Mouse (Mus musculus) limb, embryonic 15.5 days (tissue): ENCODE measurements around the gene Mrpl2. TPM values are rescaled to one million over a fixed set of nuclear protein-coding genes. Genes with fewer than 3 reads are reported as not detected.

Experiments used
- ATAC-seq: fragments of 200-750 bp; cut with Nextera tagmentation; 2 replicates; pipeline ENCODE4 v1.8.0; 2017; ENCODE audit warnings: low read depth, moderate TSS enrichment; ENCODE audit not compliant: insufficient number of reproducible peaks, low FRiP score, low TSS enrichment
- H3K27ac ChIP-seq: fragments of 300-500 bp; sonication (generic); 2 replicates; pipeline ENCODE4 v1.5.1; 2015; ENCODE audit warnings: moderate library complexity, mild to moderate bottlenecking, inconsistent platforms
- H3K27me3 ChIP-seq: fragments of 300-500 bp; sonication (generic); 2 replicates; pipeline ENCODE4 v1.6.1; 2015; ENCODE audit warnings: inconsistent platforms
- H3K36me3 ChIP-seq: fragments of 300-500 bp; sonication (generic); 2 replicates; pipeline ENCODE4 v1.6.1; 2015; ENCODE audit warnings: inconsistent platforms
- H3K4me1 ChIP-seq: fragments of 300-500 bp; sonication (generic); 2 replicates; pipeline ENCODE4 v1.6.1; 2015; ENCODE audit warnings: inconsistent platforms
- H3K4me2 ChIP-seq: fragments of 300-500 bp; sonication (generic); 2 replicates; pipeline ENCODE4 v1.6.1; 2015; ENCODE audit warnings: mild to moderate bottlenecking, inconsistent platforms
- H3K4me3 ChIP-seq: fragments of 300-500 bp; sonication (generic); 2 replicates; pipeline ENCODE4 v1.5.1; 2015; ENCODE audit warnings: mild to moderate bottlenecking, inconsistent platforms
- H3K9ac ChIP-seq: fragments of 300-500 bp; sonication (generic); 2 replicates; pipeline ENCODE4 v1.6.1; 2015; ENCODE audit warnings: inconsistent platforms
- H3K9me3 ChIP-seq: fragments of 300-500 bp; sonication (generic); 2 replicates; pipeline ENCODE4 v1.6.1; 2016; ENCODE audit warnings: inconsistent platforms
- WGBS: fragments of 180-500 bp; shearing (Covaris S2); methylation state at CpG from one replicate; pipeline ENCODE4 v1.1.7; 2015; 5-methylcytosine and 5-hydroxymethylcytosine counted together
- polyA plus RNA-seq: library from polyadenylated mRNA; unstranded; fragments of >200 nt; fragmentation: Nextera tagmentation; extraction: Ambion mirVana; gene quantifications from 2 replicates; pipeline ENCODE4 v1.2.1, GENCODE M21; 2015

Mrpl2 gene
- 88.4 and 91.3 TPM in 2 replicates for polyA plus RNA-seq

- peak; percentile 67 for ATAC-seq
- Histone ChIP-seq H3K9me3 (no peaks in the 10 kb centered on the region), H3K27ac (peak within 1 kb of the TSS; percentile 91), H3K4me2 (peak within 1 kb of the TSS; percentile 89), H3K9ac (peak within 1 kb of the TSS; percentile 79), H3K4me3 (peak within 1 kb of the TSS; percentile 96), H3K36me3 (peaks cover 35% of the 10 kb centered on the region), H3K4me1 (peaks cover 33% of the 10 kb centered on the region), H3K27me3 (no peaks in the 10 kb centered on the region)
- under 1% methylated on average over 53 of the region's 53 CpGs for WGBS
Measured at GRCm38 (mm10) chr17:46645561-46646321, at the start of gene Mrpl2, which contains the start of gene Klc4. Gene Mrpl2, plus strand, starts transcription at chr17:46646229. Gene Klc4, minus strand, starts transcription at chr17:46646022.

DNA sequence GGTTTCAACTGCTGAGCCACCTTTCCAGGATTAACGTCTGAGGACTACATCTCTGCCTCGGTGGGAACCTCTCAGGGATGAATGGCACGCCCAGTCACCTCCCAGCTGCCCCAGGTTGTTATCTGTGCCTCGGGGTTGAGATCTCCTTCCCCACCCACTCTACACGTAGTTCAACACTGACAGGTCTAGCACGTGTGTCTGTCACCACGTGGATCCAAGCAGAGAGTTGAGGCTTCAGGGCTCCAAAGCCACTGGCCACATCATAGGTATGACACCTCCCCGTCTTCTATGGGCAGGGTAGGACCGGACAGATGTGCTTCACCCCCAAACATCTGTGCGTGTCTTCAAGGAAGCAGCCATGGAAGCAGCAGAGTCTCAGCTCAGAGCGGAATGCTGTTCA is 48.1 kb upstream of the Mrpl2 start:
- ATAC-seq = no peak
- Histone ChIP-seq H3K27ac (no peak overlapping the region), H3K4me1 (peaks cover 32% of the 10 kb centered on the region), H3K9ac (no peak overlapping the region), H3K9me3 (no peaks in the 10 kb centered on the region), H3K36me3 (peaks cover 15% of the 10 kb centered on the region; the same call in 1 of the 2 replicates), H3K4me3 (no peak overlapping the region), H3K27me3 (no peaks in the 10 kb centered on the region), H3K4me2 (no peak overlapping the region)
- 86% methylated on average over 11 of the region's 11 CpGs for WGBS

DNA sequence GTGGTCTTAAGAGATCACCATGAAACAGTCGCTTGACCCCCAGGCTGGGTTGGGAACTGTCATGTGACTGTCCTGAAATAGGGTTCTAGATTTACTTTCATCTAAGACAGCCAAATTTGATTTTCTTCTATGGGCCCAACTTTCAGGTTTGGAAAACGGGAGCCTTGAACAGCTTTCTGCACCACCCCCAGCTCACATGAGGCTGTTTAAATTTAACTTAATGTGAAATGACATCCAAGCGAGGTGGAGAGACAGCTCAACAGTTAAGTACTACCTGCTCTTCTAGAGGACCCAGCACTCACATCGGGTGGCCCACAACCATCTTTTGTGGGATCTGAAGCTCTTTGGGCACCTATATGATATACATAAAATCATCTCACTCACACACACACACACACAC is 47.1 kb upstream of the Mrpl2 start:
- H3K4me2 ChIP-seq = no peak overlapping the region
- no peak overlapping the region for H3K9ac ChIP-seq
- peaks cover 15% of the 10 kb centered on the region; the same call in 1 of the 2 replicates for H3K36me3 ChIP-seq
- no peaks in the 10 kb centered on the region for H3K27me3 ChIP-seq
- H3K27ac ChIP-seq = no peak overlapping the region
- no peaks in the 10 kb centered on the region for H3K9me3 ChIP-seq
- H3K4me1 ChIP-seq = peaks cover 25% of the 10 kb centered on the region
- H3K4me3 ChIP-seq = no peak overlapping the region
- WGBS = 73% methylated on average over 4 of the region's 4 CpGs
- no peak for ATAC-seq

DNA sequence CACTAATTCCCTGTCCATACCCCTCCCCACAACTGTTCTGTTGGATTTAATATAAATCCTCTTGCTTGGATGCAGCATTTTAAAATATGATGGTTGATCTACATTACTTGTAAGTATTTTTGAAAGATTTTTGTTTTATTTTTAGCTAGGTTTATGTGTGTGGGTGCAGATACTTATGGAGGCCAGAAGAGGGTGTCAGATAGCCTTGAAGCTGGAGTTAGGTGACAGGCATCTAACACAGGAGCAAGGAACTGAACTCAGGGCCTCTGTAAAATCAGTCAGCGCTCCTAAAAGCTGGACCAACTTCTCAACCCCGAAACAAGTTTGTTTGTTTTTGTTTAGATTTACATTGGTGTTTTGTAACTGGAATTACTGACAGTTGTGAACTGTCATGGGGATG is 45.5 kb upstream of the Mrpl2 start:
- Histone ChIP-seq H3K27me3 (no peaks in the 10 kb centered on the region), H3K36me3 (peaks cover 15% of the 10 kb centered on the region; the same call in 1 of the 2 replicates), H3K4me1 (peaks cover 20% of the 10 kb centered on the region), H3K4me2 (no peak overlapping the region), H3K9me3 (no peaks in the 10 kb centered on the region), H3K9ac (no peak overlapping the region), H3K4me3 (no peak overlapping the region), H3K27ac (no peak overlapping the region)
- WGBS = 93% methylated on average over 2 of the region's 2 CpGs
- ATAC-seq = no peak

DNA sequence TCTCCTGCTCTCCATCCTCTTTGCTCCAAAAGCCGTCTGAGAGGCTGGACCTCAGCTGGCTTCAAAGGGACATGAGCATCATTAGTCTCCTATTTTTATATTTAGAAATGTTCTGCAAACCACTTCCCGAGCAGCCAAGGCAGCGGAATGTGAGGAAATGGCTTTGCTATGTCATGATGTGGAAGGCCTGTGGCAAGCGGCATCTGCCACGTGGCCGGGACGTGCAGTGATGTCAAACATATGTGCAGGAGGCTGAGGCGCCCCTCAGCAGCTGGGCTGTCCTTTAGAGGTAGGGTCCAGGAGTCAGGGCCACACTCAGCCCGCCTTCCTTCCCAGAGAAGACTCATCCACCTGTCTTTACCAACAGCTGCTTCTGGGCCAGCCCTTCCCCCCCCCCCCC is 43.8 kb upstream of the Mrpl2 start:
- Histone ChIP-seq H3K27ac (peak overlapping the region; percentile 57), H3K4me3 (no peak overlapping the region), H3K36me3 (peaks cover 12% of the 10 kb centered on the region; the same call in 1 of the 2 replicates), H3K4me1 (peaks cover 26% of the 10 kb centered on the region), H3K9ac (no peak overlapping the region), H3K27me3 (no peaks in the 10 kb centered on the region), H3K9me3 (no peaks in the 10 kb centered on the region), H3K4me2 (no peak overlapping the region)
- 38% methylated on average over 9 of the region's 9 CpGs for WGBS
- ATAC-seq = 0 out of 2 replicates have a peak, but pooled peaks have one; percentile 53

DNA sequence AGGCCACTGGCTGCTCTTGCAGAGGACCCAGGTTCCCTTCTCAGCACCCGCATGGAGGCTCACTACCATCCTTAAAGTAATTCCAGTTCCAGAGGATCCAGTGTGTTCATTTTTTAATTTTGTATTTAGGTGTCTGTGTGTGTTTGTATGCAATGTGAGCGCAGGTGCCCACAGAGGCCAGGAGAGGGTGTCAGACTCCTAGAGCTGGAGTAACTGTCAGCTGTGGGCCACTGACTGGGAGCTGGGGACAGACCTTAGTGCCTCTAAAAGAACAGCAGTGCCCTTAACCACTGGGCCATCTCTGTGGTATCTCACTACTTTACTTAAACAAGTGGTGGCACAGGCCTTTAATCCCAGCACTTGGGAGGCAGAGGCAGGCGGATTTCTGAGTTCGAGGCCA is 42.8 kb upstream of the Mrpl2 start:
- Histone ChIP-seq H3K9me3 (no peaks in the 10 kb centered on the region), H3K27me3 (no peaks in the 10 kb centered on the region), H3K4me2 (no peak overlapping the region), H3K4me1 (peaks cover 26% of the 10 kb centered on the region), H3K4me3 (no peak overlapping the region), H3K36me3 (0 out of 2 replicates have a peak, but pooled peaks cover 3% of the 10 kb centered on the region), H3K27ac (peak overlapping the region; percentile 4), H3K9ac (no peak overlapping the region)
- WGBS = 91% methylated on average over 4 of the region's 4 CpGs
- no peak for ATAC-seq

- H3K9ac ChIP-seq = no peak overlapping the region
- no peaks in the 10 kb centered on the region for H3K27me3 ChIP-seq
- H3K4me1 ChIP-seq = peaks cover 35% of the 10 kb centered on the region
- H3K36me3 ChIP-seq = no peaks in the 10 kb centered on the region
- no peak for ATAC-seq
- 0 out of 2 replicates have a peak overlapping the region, but pooled peaks have one; percentile 7 for H3K27ac ChIP-seq
- no peaks in the 10 kb centered on the region for H3K9me3 ChIP-seq
- no peak overlapping the region for H3K4me3 ChIP-seq
- 77% methylated on average over 5 of the region's 5 CpGs for WGBS
- no peak overlapping the region for H3K4me2 ChIP-seq
Measured at GRCm38 (mm10) chr17:46605126-46605525, 40.9 kb upstream of the Mrpl2 start.

DNA sequence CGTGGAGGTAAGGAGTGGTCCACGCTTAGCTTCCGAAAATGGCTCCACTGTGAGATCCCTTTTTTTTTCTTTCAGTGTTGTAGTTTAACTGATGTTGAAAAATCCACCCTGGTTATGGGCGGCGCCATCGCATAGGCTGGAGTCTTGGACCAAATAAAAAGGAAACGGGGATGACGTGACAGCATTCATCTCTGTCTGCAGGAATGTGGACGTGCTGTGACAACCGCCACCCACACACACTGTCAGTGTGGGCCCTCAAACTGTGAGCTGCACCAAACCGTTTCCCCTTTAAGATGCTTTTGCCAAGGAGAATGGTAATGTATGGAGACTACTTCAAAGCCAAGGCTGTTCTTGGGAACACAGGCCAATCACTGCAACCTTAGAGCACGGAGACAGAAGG is 40.0 kb upstream of the Mrpl2 start:
- Histone ChIP-seq H3K9me3 (no peaks in the 10 kb centered on the region), H3K27ac (no peak overlapping the region), H3K4me3 (no peak overlapping the region), H3K9ac (no peak overlapping the region), H3K36me3 (no peaks in the 10 kb centered on the region), H3K27me3 (no peaks in the 10 kb centered on the region), H3K4me2 (no peak overlapping the region), H3K4me1 (peaks cover 43% of the 10 kb centered on the region)
- 68% methylated on average over 12 of the region's 12 CpGs for WGBS
- ATAC-seq = no peak

GRCm38 (mm10) chr17:46609721-46610514 is 36.1 kb upstream of the Mrpl2 start:
- H3K4me1 ChIP-seq = peaks cover 65% of the 10 kb centered on the region

GRCm38 (mm10) chr17:46611316-46611715 is 34.7 kb upstream of the Mrpl2 start:
- ATAC-seq = no peak

More at GRCm38 (mm10) chr17:46609721-46610514, 36.1 kb upstream of the Mrpl2 start:
- Histone ChIP-seq H3K36me3 (no peaks in the 10 kb centered on the region), H3K27me3 (no peaks in the 10 kb centered on the region), H3K9me3 (no peaks in the 10 kb centered on the region), H3K9ac (no peak overlapping the region), H3K27ac (peak overlapping the region; percentile 57; the same call in 1 of the 2 replicates), H3K4me2 (0 out of 2 replicates have a peak overlapping the region, but pooled peaks have one; percentile 1), H3K4me3 (no peak overlapping the region)
- 0 out of 2 replicates have a peak, but pooled peaks have one; percentile 50 for ATAC-seq
- WGBS = 37% methylated on average over 15 of the region's 15 CpGs

DNA sequence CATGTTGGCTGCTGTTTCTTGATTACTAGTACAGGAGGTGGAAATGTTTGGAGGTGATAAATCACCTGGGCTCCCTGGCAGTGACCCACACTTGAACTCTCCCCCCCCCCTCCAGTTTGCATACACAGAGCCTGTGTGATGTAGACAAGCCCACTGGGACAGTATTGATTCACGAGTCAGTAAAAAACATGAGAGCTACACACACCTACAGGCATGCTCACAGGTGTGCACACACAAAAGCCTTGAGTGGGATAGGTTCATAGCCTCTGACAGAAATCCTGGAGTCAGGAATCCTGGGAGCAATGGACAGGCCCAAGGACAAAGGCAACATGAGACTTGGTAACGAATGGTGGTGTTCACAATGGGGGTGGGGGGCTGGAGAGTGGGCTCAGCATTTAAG is 33.8 kb upstream of the Mrpl2 start:
- H3K4me3 ChIP-seq = no peak overlapping the region
- H3K27me3 ChIP-seq = no peaks in the 10 kb centered on the region
- H3K9me3 ChIP-seq = no peaks in the 10 kb centered on the region
- H3K4me2 ChIP-seq = peak overlapping the region; percentile 14
- WGBS = 26% methylated on average over 2 of the region's 2 CpGs
- H3K36me3 ChIP-seq = no peaks in the 10 kb centered on the region
- no peak for ATAC-seq
- H3K4me1 ChIP-seq = peaks cover 63% of the 10 kb centered on the region
- H3K9ac ChIP-seq = no peak overlapping the region
- peak overlapping the region; percentile 34 for H3K27ac ChIP-seq

More at GRCm38 (mm10) chr17:46611316-46611715, 34.7 kb upstream of the Mrpl2 start:
- H3K4me2 ChIP-seq = no peak overlapping the region
- H3K27me3 ChIP-seq = no peaks in the 10 kb centered on the region
- no peak overlapping the region for H3K27ac ChIP-seq
- H3K9ac ChIP-seq = no peak overlapping the region
- no peaks in the 10 kb centered on the region for H3K9me3 ChIP-seq
- no peaks in the 10 kb centered on the region for H3K36me3 ChIP-seq
- 93% methylated on average over 6 of the region's 6 CpGs for WGBS
- peaks cover 59% of the 10 kb centered on the region for H3K4me1 ChIP-seq
- no peak overlapping the region for H3K4me3 ChIP-seq
